Mouse (Mus musculus): ENCODE data around the gene Adamts8.

The Adamts8 gene

GRCm38 (mm10) chr9:30976339-30977023, 34.1 kb downstream of the Adamts8 start:
- DNase-seq (ENCODE audit: low read depth, low spot score): no peak

GRCm38 (mm10) chr9:30980467-30980866, 38.1 kb downstream of the Adamts8 start:
- no peak for DNase-seq (ENCODE audit: low read depth, low spot score)

GRCm38 (mm10) chr9:30985782-30986181, 43.4 kb downstream of the Adamts8 start:
- DNase-seq (ENCODE audit: low read depth, low spot score): no peak

GRCm38 (mm10) chr9:30993106-30993505, 50.7 kb downstream of the Adamts8 start:
- DNase-seq (ENCODE audit: low read depth, low spot score): peak; percentile 3

GRCm38 (mm10) chr9:30996590-30997562, 54.5 kb downstream of the Adamts8 start:
- no peak for DNase-seq (ENCODE audit: low read depth, low spot score)

GRCm38 (mm10) chr9:31000641-31001040, 58.3 kb downstream of the Adamts8 start:
- no peak for DNase-seq (ENCODE audit: low read depth, low spot score)

GRCm38 (mm10) chr9:31002528-31002927, 60.2 kb downstream of the Adamts8 start:
- DNase-seq (ENCODE audit: low read depth, low spot score): no peak

- no peak for DNase-seq (ENCODE audit: low read depth, low spot score)
These were observed 67.0 kb downstream of the Adamts8 start for GRCm38 (mm10) chr9:31009334-31009733.

GRCm38 (mm10) chr9:31010040-31010439, 67.7 kb downstream of the Adamts8 start:
- no peak for DNase-seq (ENCODE audit: low read depth, low spot score)

GRCm38 (mm10) chr9:31010749-31011148, 68.4 kb downstream of the Adamts8 start:
- no peak for DNase-seq (ENCODE audit: low read depth, low spot score)

- DNase-seq (ENCODE audit: low read depth, low spot score): no peak
These were observed 69.2 kb downstream of the Adamts8 start for GRCm38 (mm10) chr9:31011533-31011932.

GRCm38 (mm10) chr9:31012674-31013073, 70.3 kb downstream of the Adamts8 start:
- DNase-seq (ENCODE audit: low read depth, low spot score): no peak

- DNase-seq (ENCODE audit: low read depth, low spot score): no peak
These were observed 71.1 kb downstream of the Adamts8 start for GRCm38 (mm10) chr9:31013415-31013814.

All from retina, postnatal 7 days (tissue).